In the genomic region with DNA sequence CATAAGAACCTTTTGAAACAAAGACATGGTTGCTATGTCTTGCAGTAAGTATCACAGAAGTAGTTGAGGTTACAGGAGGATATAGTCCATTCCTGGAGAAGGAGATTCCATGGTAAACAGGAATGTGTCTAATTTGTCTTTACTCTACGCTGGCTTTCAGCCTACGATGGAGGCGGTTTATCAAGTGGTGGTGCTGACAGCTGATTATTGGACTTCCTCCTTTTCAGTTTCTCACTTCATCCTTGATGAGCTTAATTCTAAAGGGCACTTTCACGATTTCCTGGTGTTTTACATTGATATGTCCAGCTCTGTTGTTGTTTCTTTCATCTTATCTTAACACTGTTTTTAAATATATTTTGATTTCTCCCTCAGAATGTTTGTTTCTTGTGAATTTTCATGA, we compare ENCODE assay signal across 34 mouse cellular contexts.
"Had no signal": no experiment of that assay in that cellular context is flagged by ENCODE, and none has a peak within 500 bp of the region (broad histone marks: within the 10 kb centered on the region; RNA-seq: fewer than 3 reads in every experiment).

No protein-coding gene starts in this region.

- H3K4me1 ChIP-seq: heart, embryonic 12.5 days; heart, embryonic 13.5 days; heart, embryonic 15.5 days; hindbrain, embryonic 10.5 days; hindbrain, embryonic 12.5 days; hindbrain, embryonic 13.5 days; hindbrain, embryonic 15.5 days; intestine, embryonic 15.5 days; kidney, embryonic 15.5 days had no signal

- H3K4me2 ChIP-seq: heart, embryonic 11.5 days; heart, embryonic 12.5 days; heart, embryonic 13.5 days; heart, embryonic 15.5 days; hindbrain, embryonic 12.5 days; hindbrain, embryonic 13.5 days; hindbrain, embryonic 14.5 days; hindbrain, embryonic 15.5 days; intestine, embryonic 15.5 days; kidney, embryonic 15.5 days had no signal

- ATAC-seq: hindbrain, embryonic 16.5 days; hindbrain, postnatal 0 days; intestine, embryonic 15.5 days; intestine, embryonic 16.5 days; intestine, postnatal 0 days had no signal

- H3K27ac ChIP-seq: heart, embryonic 13.5 days; heart, embryonic 15.5 days; hindbrain, embryonic 10.5 days; hindbrain, embryonic 12.5 days; hindbrain, embryonic 13.5 days; hindbrain, embryonic 14.5 days; hindbrain, embryonic 15.5 days; hindbrain, postnatal 0 days; intestine, embryonic 15.5 days; kidney, embryonic 15.5 days; kidney, postnatal 0 days; layer of hippocampus, adult 2 months; left cerebral cortex, adult 2 months had no signal

- H3K27me3 ChIP-seq: heart, embryonic 12.5 days; heart, embryonic 13.5 days; heart, embryonic 15.5 days; hindbrain, embryonic 12.5 days; hindbrain, embryonic 13.5 days; hindbrain, embryonic 15.5 days; intestine, embryonic 15.5 days; kidney, embryonic 15.5 days had no signal

- H3K4me3 ChIP-seq: heart, embryonic 12.5 days; heart, embryonic 13.5 days; heart, embryonic 15.5 days; hindbrain, embryonic 10.5 days; hindbrain, embryonic 12.5 days; hindbrain, embryonic 13.5 days; hindbrain, embryonic 15.5 days; intestine, embryonic 15.5 days; kidney, embryonic 15.5 days; layer of hippocampus, adult 2 months; left cerebral cortex, adult 2 months had no signal

- DNase-seq: heart, postnatal 10 days; heart, postnatal 14 days; heart, postnatal 36 days; heart, postnatal 4 days; kidney, adult 11 months; kidney, adult 18-20 months; kidney, adult 2 months; kidney, adult 8-10 months; kidney, adult 9 months; kidney, postnatal 10 days; kidney, postnatal 14 days; kidney, postnatal 25 days; kidney, postnatal 36 days; kidney, postnatal 4 days; layer of hippocampus, adult 9-11 months; layer of hippocampus, postnatal 36 days had no signal

- H3K9ac ChIP-seq: heart, embryonic 12.5 days; heart, embryonic 13.5 days; heart, embryonic 15.5 days; hindbrain, embryonic 12.5 days; hindbrain, embryonic 13.5 days; hindbrain, embryonic 14.5 days; hindbrain, embryonic 15.5 days; intestine, embryonic 15.5 days; kidney, embryonic 15.5 days had no signal

- H3K36me3 ChIP-seq: heart, embryonic 12.5 days; heart, embryonic 13.5 days; heart, embryonic 15.5 days; hindbrain, embryonic 10.5 days; hindbrain, embryonic 12.5 days; hindbrain, embryonic 13.5 days; hindbrain, embryonic 15.5 days; intestine, embryonic 15.5 days; kidney, embryonic 15.5 days had no signal

- H3K9me3 ChIP-seq: heart, embryonic 15.5 days; intestine, embryonic 15.5 days; kidney, embryonic 15.5 days had no signal
